Comparison of ENCODE assay signal across 22 mouse cellular contexts in the genomic region with DNA sequence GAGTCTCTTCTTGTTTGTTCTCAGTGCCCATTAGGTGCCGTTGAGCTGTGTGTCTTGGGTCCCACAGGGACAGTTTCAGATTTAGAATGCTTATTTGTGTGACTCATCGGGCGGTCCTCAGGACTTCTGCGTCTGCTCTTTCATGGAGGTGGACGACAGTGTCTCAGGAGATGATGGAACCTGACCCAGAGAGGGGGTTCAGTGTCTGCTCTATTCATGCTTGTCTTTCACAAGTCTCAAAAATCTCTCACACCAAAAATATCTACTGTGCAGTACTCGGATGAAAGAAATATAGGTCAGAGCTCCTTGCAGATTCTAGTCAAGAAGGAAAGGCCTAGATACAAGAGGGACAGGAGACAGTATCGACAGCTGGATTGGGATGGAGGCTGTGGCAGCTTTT. TPM values are rescaled to one million over a fixed set of nuclear protein-coding genes. Genes with fewer than 3 reads are reported as not detected.
DNase-seq lines count a peak whose midpoint lies in the region; ATAC-seq and TF ChIP-seq lines count a peak whose summit lies in the region.
"Had no signal": no experiment of that assay in that cellular context is flagged by ENCODE, and none has a peak within 500 bp of the region (broad histone marks: within the 10 kb centered on the region; RNA-seq: fewer than 3 reads in every experiment).

No protein-coding gene starts in this region.

- ATAC-seq in frontal cortex, adult (ENCODE audit: low TSS enrichment) = peak; percentile 17; the same call in 1 of the 2 replicates
- ATAC-seq: CD4-positive, CD25-positive, alpha-beta regulatory T cell, adult 4 months; forebrain, embryonic 13.5 days; forebrain, embryonic 15.5 days; forebrain, postnatal 0 days had no signal

- H3K27ac ChIP-seq in left cerebral cortex, adult 2 months = peak overlapping the region; percentile 40; the same call in 1 of the 2 replicates
- H3K27ac ChIP-seq: embryonic facial prominence, embryonic 10.5 days; embryonic facial prominence, embryonic 12.5 days; forebrain, embryonic 13.5 days; forebrain, embryonic 15.5 days had no signal

- H3K4me3 ChIP-seq in left cerebral cortex, adult 2 months = no peak overlapping the region
- H3K4me3 ChIP-seq: embryonic facial prominence, embryonic 10.5 days; embryonic facial prominence, embryonic 12.5 days; forebrain, embryonic 13.5 days; forebrain, embryonic 15.5 days had no signal

- intact Hi-C loops in left cerebral cortex, adult 2 months (cut with DNase I) = no loop called here

- DNase-seq in frontal cortex, postnatal 36 days (ENCODE audit: low spot score in 2 of 2) = no peak
- DNase-seq in left cerebral cortex, adult 2 months (ENCODE audit: extremely low spot score in 1 of 2, low spot score in 2 of 2) = no peak
- no peak for DNase-seq in left cerebral cortex, adult 8-10 months (ENCODE audit: low spot score in 2 of 2)
- peak; percentile 17 for DNase-seq in MN1 (ENCODE audit: low spot score)
- DNase-seq in kidney, adult 8-10 months = no peak
- DNase-seq: adrenal gland, adult 2 months; adrenal gland, postnatal 10 days; adrenal gland, postnatal 25 days; B cell, adult 2 months; cerebellum, adult 11-12 months; cerebellum, adult 2 months; cerebellum, adult 9-10 months; cerebellum, postnatal 10 days; cerebellum, postnatal 25 days; forebrain, postnatal 0 days had no signal

- no peak for TF ChIP-seq CTCF in left cerebral cortex, adult 2 months (IDR thresholded peaks at IDR 0.05)

RNA-seq across cellular contexts. Expression of gene Pde10a, which starts 42.3 kb away (rescaled TPM):
- total RNA-seq in left cerebral cortex, adult 2 months (2021) = 100 to 1,000 TPM in 1 of 2 experiments, 10 to 100 TPM in 1; 78.0 to 113 TPM
- 100 to 1,000 TPM; 174 to 238 (median 211) TPM for total RNA-seq in left cerebral cortex, adult 8-10 months (2022)

RNA-seq across cellular contexts. Expression of gene T, which starts 48.7 kb away (rescaled TPM):
- not detected for total RNA-seq in left cerebral cortex, adult 2 months (2021)
- not detected for total RNA-seq in left cerebral cortex, adult 8-10 months (2022)
- total RNA-seq: adrenal gland, adult 2 months; adrenal gland, postnatal 10 days; adrenal gland, postnatal 25 days; adrenal gland, postnatal 4 days had no signal
